Mouse (Mus musculus): ENCODE measurements around the gene Ldhd.
A peak's percentile ranks its signal among the peaks of the same experiment; 100 is the strongest.
"Not testable (repeated sequence)": the region's sequence is repeated elsewhere in the genome, so short reads cannot be mapped to it uniquely, and the experiment has no call there.

The Ldhd gene

GRCm38 (mm10) chr8:111630105-111630521, at the start of gene Ldhd:
TSS of gene Ldhd (minus strand) at chr8:111630374.
- DNase-seq (ENCODE audit: low spot score in 2 of 2): peak; percentile 36 to 47

GRCm38 (mm10) chr8:111678848-111679247, 48.7 kb upstream of the Ldhd start:
- DNase-seq (ENCODE audit: low spot score in 2 of 2): no peak

- peak; percentile 46 to 54 for DNase-seq (ENCODE audit: low spot score in 2 of 2)
Measured at GRCm38 (mm10) chr8:111678111-111678510, 47.9 kb upstream of the Ldhd start.

GRCm38 (mm10) chr8:111676237-111676636, 46.1 kb upstream of the Ldhd start:
- DNase-seq (ENCODE audit: low spot score in 2 of 2): no peak

- DNase-seq (ENCODE audit: low spot score in 2 of 2): no peak
Measured at GRCm38 (mm10) chr8:111666751-111667150, 36.6 kb upstream of the Ldhd start.

GRCm38 (mm10) chr8:111662473-111662872, 32.3 kb upstream of the Ldhd start:
- DNase-seq (ENCODE audit: low spot score in 2 of 2): peak; percentile 59 to 77

- peak; percentile 34 to 36 for DNase-seq (ENCODE audit: low spot score in 2 of 2)
Measured at GRCm38 (mm10) chr8:111658819-111659423, 28.7 kb upstream of the Ldhd start.

GRCm38 (mm10) chr8:111657312-111657854, 27.2 kb upstream of the Ldhd start:
- DNase-seq (ENCODE audit: low spot score in 2 of 2): no peak

GRCm38 (mm10) chr8:111653524-111653923, 23.4 kb upstream of the Ldhd start:
- DNase-seq (ENCODE audit: low spot score in 2 of 2): no peak

- DNase-seq (ENCODE audit: low spot score in 2 of 2): no peak
Measured at GRCm38 (mm10) chr8:111650651-111651050, 20.5 kb upstream of the Ldhd start.

- DNase-seq (ENCODE audit: low spot score in 2 of 2): no peak
Measured at GRCm38 (mm10) chr8:111648834-111649233, 18.7 kb upstream of the Ldhd start.

GRCm38 (mm10) chr8:111645715-111646114, 15.5 kb upstream of the Ldhd start:
- no peak for DNase-seq (ENCODE audit: low spot score in 2 of 2)

GRCm38 (mm10) chr8:111644286-111645051, 14.3 kb upstream of the Ldhd start:
- DNase-seq (ENCODE audit: low spot score in 2 of 2): not testable (repeated sequence)

GRCm38 (mm10) chr8:111643264-111644141, 13.3 kb upstream of the Ldhd start, which contains the start of gene Zfp1:
TSS of gene Zfp1 (plus strand) at chr8:111643401.
- peak; percentile 91 to 93 for DNase-seq (ENCODE audit: low spot score in 2 of 2)

GRCm38 (mm10) chr8:111642939-111643263, 12.7 kb upstream of the Ldhd start:
- no peak for DNase-seq (ENCODE audit: low spot score in 2 of 2)

- peak; percentile 42 to 47 for DNase-seq (ENCODE audit: low spot score in 2 of 2)
Measured at GRCm38 (mm10) chr8:111642496-111642895, 12.3 kb upstream of the Ldhd start.

GRCm38 (mm10) chr8:111641064-111641463, 10.9 kb upstream of the Ldhd start:
- no peak for DNase-seq (ENCODE audit: low spot score in 2 of 2)

GRCm38 (mm10) chr8:111638086-111638485, 7.9 kb upstream of the Ldhd start:
- no peak for DNase-seq (ENCODE audit: low spot score in 2 of 2)

GRCm38 (mm10) chr8:111632976-111633375, 2.8 kb upstream of the Ldhd start:
- no peak for DNase-seq (ENCODE audit: low spot score in 2 of 2)

GRCm38 (mm10) chr8:111631589-111631988, 1.4 kb upstream of the Ldhd start:
- no peak for DNase-seq (ENCODE audit: low spot score in 2 of 2)

- DNase-seq (ENCODE audit: low spot score in 2 of 2): no peak
Measured at GRCm38 (mm10) chr8:111628894-111629501, 1.2 kb downstream of the Ldhd start.

GRCm38 (mm10) chr8:111628401-111628800, 1.8 kb downstream of the Ldhd start:
- no peak for DNase-seq (ENCODE audit: low spot score in 2 of 2)
